Mouse (Mus musculus): ENCODE data around the gene Olfr459.

The Olfr459 gene

DNA sequence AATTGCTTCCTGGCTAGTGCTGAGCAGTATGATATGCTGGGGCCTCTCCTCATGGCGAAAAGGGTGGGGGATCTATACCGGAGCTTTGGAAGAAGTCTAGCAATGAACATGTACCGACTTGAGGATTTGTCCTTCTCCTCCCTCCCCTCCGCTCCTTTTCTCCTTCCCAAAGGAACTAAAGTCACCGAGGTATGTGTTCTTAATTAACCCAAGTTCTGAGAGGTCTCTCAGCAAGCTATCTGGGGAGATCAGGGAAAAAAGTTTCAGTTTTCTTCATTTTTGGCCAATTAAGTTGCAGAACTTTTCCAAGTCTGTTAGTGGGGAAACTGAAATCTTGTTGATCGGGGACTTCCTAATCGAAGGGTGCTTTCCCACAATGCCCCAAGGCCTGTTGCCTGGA lies at the start of gene Olfr459:
Gene Olfr459 (minus strand): TSS at position 101 of the 400 bp plus-strand sequence.
- no peak for DNase-seq

GRCm38 (mm10) chr6:41824086-41824485 lies 49.1 kb upstream of the Olfr459 start:
- no peak for DNase-seq

DNA sequence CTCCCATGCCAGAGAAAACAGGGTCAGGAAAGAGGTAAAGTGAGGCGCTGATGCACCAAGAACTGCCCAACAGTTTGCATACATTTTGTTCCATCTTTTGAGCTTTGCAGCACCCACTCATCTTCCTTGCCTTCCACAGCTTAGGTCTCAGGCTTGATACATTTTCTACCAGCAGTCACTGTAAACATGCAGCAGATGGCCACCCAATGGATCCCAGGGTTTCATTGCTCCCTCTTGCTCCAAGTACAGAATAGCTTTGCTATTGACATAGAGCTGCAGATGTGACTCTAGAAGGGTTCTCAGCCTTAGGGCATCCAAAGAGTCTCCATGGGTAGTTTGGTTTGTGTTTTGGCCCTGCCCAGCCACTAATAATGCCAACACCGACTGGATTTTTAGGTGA lies 11.7 kb upstream of the Olfr459 start:
- no peak for DNase-seq

- no peak for DNase-seq
These were observed 744 bp upstream of the Olfr459 start for GRCm38 (mm10) chr6:41775721-41776120.

- no peak for DNase-seq
These were observed 5.1 kb downstream of the Olfr459 start for GRCm38 (mm10) chr6:41769872-41770271.

DNA sequence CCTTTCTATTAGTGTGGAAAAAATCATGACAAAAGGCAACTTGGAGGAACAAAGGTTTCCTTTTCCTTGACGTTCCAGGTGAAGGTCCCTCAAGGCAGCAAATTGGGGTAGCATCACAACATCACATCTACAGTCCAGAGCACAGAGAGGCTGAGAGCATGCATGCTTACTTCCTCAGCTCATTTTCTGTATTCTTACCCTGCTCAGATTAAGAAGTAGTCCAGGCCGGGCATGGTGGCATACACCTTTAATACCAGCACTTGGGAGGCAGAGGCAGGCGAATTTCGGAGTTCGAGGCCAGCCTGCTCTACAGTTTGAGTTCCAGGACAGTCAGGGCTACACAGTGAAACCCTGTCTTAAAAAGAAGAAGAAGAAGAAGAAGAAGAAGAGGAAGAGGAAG lies 10.7 kb downstream of the Olfr459 start:
- no peak for DNase-seq

GRCm38 (mm10) chr6:41762370-41762757 lies 12.6 kb downstream of the Olfr459 start:
- no peak for DNase-seq

- DNase-seq, result peak; percentile 32 to 69
These were observed 13.1 kb downstream of the Olfr459 start for GRCm38 (mm10) chr6:41761702-41762369.

- DNase-seq, result no peak
These were observed 15.4 kb downstream of the Olfr459 start for GRCm38 (mm10) chr6:41759618-41760017.

DNA sequence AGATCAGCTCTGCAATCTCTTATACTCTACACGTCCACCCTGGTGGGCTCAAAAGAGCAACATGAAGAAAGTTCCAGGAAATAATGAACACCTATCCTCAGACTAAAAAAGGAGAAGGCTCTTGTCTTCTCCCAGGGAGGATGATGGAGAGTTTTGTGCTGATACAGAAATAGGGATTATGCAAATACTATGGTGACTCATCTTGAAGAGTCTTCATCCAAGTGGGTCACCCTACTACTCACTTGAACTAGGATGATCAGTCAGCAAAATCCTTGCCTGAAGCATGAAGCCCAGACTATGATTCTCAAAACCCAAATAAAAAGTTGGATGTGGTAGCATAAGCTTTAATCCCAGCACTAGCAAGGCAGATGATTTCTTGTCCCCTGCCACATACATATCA lies 16.6 kb downstream of the Olfr459 start:
- DNase-seq, result no peak

GRCm38 (mm10) chr6:41757199-41757598 lies 17.8 kb downstream of the Olfr459 start:
- no peak for DNase-seq

DNA sequence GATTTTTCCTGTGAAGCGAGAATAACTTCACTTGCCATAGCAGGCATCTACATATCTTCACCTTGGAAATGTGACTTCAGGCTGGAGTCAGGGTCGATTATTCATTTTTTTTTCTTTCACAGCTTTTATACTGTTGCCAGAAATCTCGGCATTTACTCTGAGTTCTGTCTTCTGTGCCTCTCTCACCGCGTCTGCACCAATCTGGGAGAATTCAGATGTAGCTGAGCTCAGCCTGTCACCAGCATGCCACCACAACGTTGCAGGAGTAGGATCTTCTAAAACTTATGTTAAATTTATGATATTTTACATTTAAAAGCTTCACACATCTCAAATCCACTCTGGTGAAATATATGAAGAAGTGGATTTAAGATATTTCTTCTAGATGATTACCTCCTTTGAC lies 20.4 kb downstream of the Olfr459 start:
- no peak for DNase-seq

GRCm38 (mm10) chr6:41744664-41745392 lies 30.1 kb downstream of the Olfr459 start:
- DNase-seq, result no peak

DNA sequence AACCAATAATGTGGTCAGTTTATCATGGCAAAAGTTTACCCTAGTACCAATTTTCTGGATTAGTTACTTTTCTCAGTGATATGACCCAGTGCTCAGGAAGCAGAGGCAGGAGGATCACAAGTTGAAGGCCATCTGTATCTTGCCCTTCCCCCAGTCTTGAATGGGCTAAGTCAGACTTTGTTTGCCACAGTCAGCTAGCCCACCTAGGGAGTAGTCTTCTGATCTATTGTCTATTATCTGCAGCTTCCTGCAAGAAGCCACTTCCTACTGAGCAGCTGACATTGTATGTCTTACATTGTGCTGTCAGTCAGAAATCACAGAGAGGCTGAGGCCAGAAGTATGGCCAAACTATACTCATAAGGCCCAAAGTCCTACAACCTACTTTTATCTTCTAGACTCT lies 33.9 kb downstream of the Olfr459 start:
- DNase-seq, result no peak

- no peak for DNase-seq
These were observed 40.1 kb downstream of the Olfr459 start for GRCm38 (mm10) chr6:41734719-41735470.

GRCm38 (mm10) chr6:41727989-41728609 lies 46.9 kb downstream of the Olfr459 start:
- no peak for DNase-seq

DNA sequence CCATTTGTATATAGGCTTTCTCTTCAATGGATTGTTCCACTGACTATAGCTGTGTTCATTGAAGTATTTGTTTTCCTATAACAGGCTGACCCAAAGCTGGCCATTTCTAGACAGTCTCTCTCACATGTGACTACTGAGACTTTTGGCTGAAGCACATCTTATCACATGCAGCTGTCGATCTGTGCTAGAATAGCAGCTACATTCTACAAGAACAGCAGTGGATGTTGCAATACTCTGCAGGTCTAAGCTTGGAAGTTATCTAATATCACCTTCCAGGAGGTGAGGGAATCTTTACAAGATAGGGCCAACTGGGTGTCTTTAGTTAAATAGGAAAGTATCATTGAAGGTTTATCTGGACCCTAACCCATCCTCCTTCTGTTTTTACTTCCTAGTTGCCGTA lies 53.5 kb downstream of the Olfr459 start:
- no peak for DNase-seq

Data from cerebellum, postnatal 25 days (tissue).